Mouse (Mus musculus) intestine, postnatal 0 days (tissue): Measurements from ENCODE around the gene Fopnl. TPM values are rescaled to one million over a fixed set of nuclear protein-coding genes. Genes with fewer than 3 reads are reported as not detected.

Experiments
- ATAC-seq: fragments of 200-750 bp; cut with Nextera tagmentation; 2 replicates; pipeline ENCODE4 v1.8.0; 2017; ENCODE audit warnings: mild to moderate bottlenecking, moderate TSS enrichment, moderate library complexity
- H3K27ac ChIP-seq: fragments of 300-500 bp; sonication (generic); 2 replicates; pipeline ENCODE4 v1.5.1; 2014; ENCODE audit warnings: mild to moderate bottlenecking, low read depth, low read length, moderate library complexity
- H3K27me3 ChIP-seq: fragments of 300-500 bp; sonication (generic); replicated peaks from 2 replicates; pipeline ENCODE4 v1.6.1; 2014; ENCODE audit warnings: low read length, mixed read lengths; ENCODE audit not compliant: control insufficient read depth, insufficient read depth
- H3K36me3 ChIP-seq: fragments of 300-500 bp; sonication (generic); 2 replicates; pipeline ENCODE4 v1.6.1; 2014; ENCODE audit warnings: mild to moderate bottlenecking, moderate library complexity; ENCODE audit not compliant: control insufficient read depth, insufficient read depth
- H3K4me1 ChIP-seq: fragments of 300-500 bp; sonication (generic); replicated peaks from 2 replicates; pipeline ENCODE4 v1.6.1; 2014; ENCODE audit warnings: antibody characterized with exemption, low read length, mixed read lengths; ENCODE audit not compliant: control insufficient read depth, insufficient read depth
- H3K4me2 ChIP-seq: fragments of 300-500 bp; sonication (generic); replicated peaks from 2 replicates; pipeline ENCODE4 v1.6.1; 2014; ENCODE audit warnings: low read depth, mild to moderate bottlenecking, moderate library complexity
- H3K4me3 ChIP-seq: fragments of 300-500 bp; sonication (generic); 2 replicates; pipeline ENCODE4 v1.5.1; 2014; ENCODE audit warnings: low read depth, low read length
- H3K9ac ChIP-seq: fragments of 300-500 bp; sonication (generic); 2 replicates; pipeline ENCODE4 v1.6.1; 2014; ENCODE audit warnings: mild to moderate bottlenecking, low read depth, low read length
- H3K9me3 ChIP-seq: fragments of 300-500 bp; sonication (generic); 2 replicates; pipeline ENCODE4 v1.6.1; 2016; ENCODE audit warnings: mixed run types; ENCODE audit not compliant: control insufficient read depth
- CTCF ChIP-seq: sonication (generic); IDR thresholded peaks from 2 replicates; pipeline ENCODE4 v1.5.1; 2016; ENCODE audit warnings: low read depth, mild to moderate bottlenecking, control low read depth, antibody characterized with exemption, moderate library complexity
- WGBS: fragments of 180-500 bp; shearing (Covaris S2); extraction: QIAGEN DNeasy Blood & Tissue Kit; methylation state at CpG from one replicate; pipeline ENCODE4 v1.1.7; 2014; 5-methylcytosine and 5-hydroxymethylcytosine counted together
- polyA plus RNA-seq: library from polyadenylated mRNA; unstranded; fragments of >200 nt; fragmentation: Nextera tagmentation; extraction: Ambion mirVana; gene quantifications from 2 replicates; pipeline ENCODE4 v1.2.1, GENCODE M21; 2015

Fopnl gene
- polyA plus RNA-seq, 1 experiment from 2014 or later: 66.3 TPM

GRCm38 (mm10) chr16:14292205-14293199 is 24.7 kb downstream of the Fopnl start:
- no peak for TF ChIP-seq CTCF
- Histone ChIP-seq H3K4me1 (no peaks in the 10 kb centered on the region), H3K4me3 (peak overlapping the region; percentile 28), H3K9ac (no peak overlapping the region), H3K36me3 (no peaks in the 10 kb centered on the region), H3K4me2 (peak overlapping the region; percentile 58), H3K9me3 (no peaks in the 10 kb centered on the region), H3K27me3 (0 out of 2 replicates have a peak, but pooled peaks cover 3% of the 10 kb centered on the region), H3K27ac (peak overlapping the region; percentile 60)
- 11% methylated on average over 31 of the region's 31 CpGs for WGBS
- ATAC-seq: peak; percentile 27

- peak within 1 kb of the TSS; percentile 28 for H3K4me3 ChIP-seq
- H3K36me3 ChIP-seq: no peaks in the 10 kb centered on the region
- H3K27ac ChIP-seq: peak within 1 kb of the TSS; percentile 60
- peak; percentile 72 for ATAC-seq
- no peaks in the 10 kb centered on the region for H3K9me3 ChIP-seq
- no peaks in the 10 kb centered on the region for H3K4me1 ChIP-seq
- 0 out of 2 replicates have a peak, but pooled peaks cover 3% of the 10 kb centered on the region for H3K27me3 ChIP-seq
- H3K9ac ChIP-seq: peak within 1 kb of the TSS; percentile 13; the same call in 1 of the 2 replicates
- WGBS: 4% methylated on average over 16 of the region's 16 CpGs
- TF ChIP-seq CTCF: peak; percentile 87
- H3K4me2 ChIP-seq: peak within 1 kb of the TSS; percentile 58
Observed at GRCm38 (mm10) chr16:14291223-14291622, 26.0 kb downstream of the Fopnl start, which contains the start of gene Myh11. TSS of gene Myh11 (minus strand) at chr16:14291372.

- H3K4me3 ChIP-seq: no peak overlapping the region
- H3K27ac ChIP-seq: peak overlapping the region; percentile 28; the same call in 1 of the 2 replicates
- no peak overlapping the region for H3K9ac ChIP-seq
- TF ChIP-seq CTCF: no peak
- H3K4me2 ChIP-seq: no peak overlapping the region
- no peaks in the 10 kb centered on the region for H3K4me1 ChIP-seq
- H3K9me3 ChIP-seq: no peaks in the 10 kb centered on the region
- no peak for ATAC-seq
- H3K36me3 ChIP-seq: no peaks in the 10 kb centered on the region; the same call in 1 of the 2 replicates
- WGBS: 46% methylated on average over 4 of the region's 4 CpGs
- H3K27me3 ChIP-seq: no peaks in the 10 kb centered on the region
Observed at GRCm38 (mm10) chr16:14272374-14272965, 44.7 kb downstream of the Fopnl start.

DNA sequence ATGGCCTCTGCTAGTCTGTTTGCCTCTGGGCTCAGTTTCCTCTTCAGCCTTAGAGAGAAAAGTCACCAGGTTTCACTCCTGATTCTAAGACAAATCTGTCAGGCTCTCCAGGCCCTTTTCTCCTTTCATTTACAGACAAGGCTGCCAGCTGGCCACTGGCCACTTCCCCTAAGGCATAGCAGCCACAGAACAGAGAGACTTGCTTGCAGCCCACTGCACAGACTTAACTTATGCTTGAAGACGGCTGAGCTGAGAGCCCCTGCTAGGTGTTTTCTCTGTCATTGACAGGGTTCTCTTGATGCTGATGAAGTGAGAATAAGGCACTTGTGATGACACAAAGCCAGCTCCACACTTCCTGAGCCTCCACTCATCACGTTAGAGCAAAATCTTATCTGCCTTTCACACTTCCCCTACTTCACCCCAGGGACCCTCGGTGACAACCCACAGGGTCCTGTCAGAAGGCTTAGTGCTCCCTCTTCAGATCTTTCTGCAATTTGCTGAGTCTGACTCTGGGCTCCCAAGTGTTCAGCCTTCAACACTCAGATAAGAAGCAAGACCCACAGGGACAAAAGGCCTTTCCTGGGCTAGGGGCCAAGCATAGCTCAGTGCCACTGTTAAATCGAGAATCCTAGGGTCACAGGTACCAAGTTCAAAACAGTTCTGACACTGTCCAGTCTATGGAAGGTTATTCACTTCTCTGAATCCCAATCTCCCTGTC is 51.8 kb downstream of the Fopnl start:
- Histone ChIP-seq H3K27me3 (no peaks in the 10 kb centered on the region), H3K9ac (no peak overlapping the region), H3K4me1 (no peaks in the 10 kb centered on the region), H3K9me3 (no peaks in the 10 kb centered on the region), H3K4me3 (no peak overlapping the region), H3K4me2 (no peak overlapping the region), H3K27ac (no peak overlapping the region), H3K36me3 (no peaks in the 10 kb centered on the region; the same call in 1 of the 2 replicates)
- no peak for TF ChIP-seq CTCF
- 30% methylated on average over 4 of the region's 4 CpGs for WGBS
- no peak for ATAC-seq

- 70% methylated on average over 2 of the region's 2 CpGs for WGBS
- ATAC-seq: no peak
Observed at GRCm38 (mm10) chr16:14264504-14264903, 52.7 kb downstream of the Fopnl start.

More at GRCm38 (mm10) chr16:14264504-14264903, 52.7 kb downstream of the Fopnl start:
- Histone ChIP-seq H3K36me3 (no peaks in the 10 kb centered on the region; the same call in 1 of the 2 replicates), H3K4me3 (no peak overlapping the region), H3K27ac (no peak overlapping the region), H3K27me3 (no peaks in the 10 kb centered on the region), H3K9me3 (no peaks in the 10 kb centered on the region), H3K4me2 (no peak overlapping the region), H3K4me1 (no peaks in the 10 kb centered on the region), H3K9ac (no peak overlapping the region)
- no peak for TF ChIP-seq CTCF
